Mouse (Mus musculus) frontal cortex, adult (tissue): ENCODE data around the gene Gm15294.

Experiments used
- ATAC-seq: cut with Nextera tagmentation; 2 replicates; pipeline ENCODE4 v1.9.2; 2017; ENCODE audit warnings: mild to moderate bottlenecking, moderate library complexity, mixed read lengths; ENCODE audit not compliant: low TSS enrichment

Gene Gm15294

GRCm38 (mm10) chrX:141875135-141875534 lies at the start of gene Gm15294:
TSS of gene Gm15294 (minus strand) at chrX:141875235.
- no peak for ATAC-seq

- ATAC-seq, result no peak
Measured at GRCm38 (mm10) chrX:141884336-141885048, 9.5 kb upstream of the Gm15294 start.

GRCm38 (mm10) chrX:141874024-141874423 lies 1.0 kb downstream of the Gm15294 start:
- ATAC-seq, result no peak

- ATAC-seq, result no peak
Measured at GRCm38 (mm10) chrX:141873597-141873996, 1.4 kb downstream of the Gm15294 start.

GRCm38 (mm10) chrX:141855684-141856396 lies 19.2 kb downstream of the Gm15294 start:
- no peak for ATAC-seq
